Comparison of ENCODE assay signal across 18 mouse cellular contexts in genomic region chr4:132406393-132407189, GRCm38 (mm10). TPM values are rescaled to one million over a fixed set of nuclear protein-coding genes. Genes with fewer than 3 reads are reported as not detected.
A peak's percentile ranks its signal among the peaks of the same experiment; 100 is the strongest.
DNase-seq lines count a peak whose midpoint lies in the region; ATAC-seq and TF ChIP-seq lines count a peak whose summit lies in the region.
"Had no signal": no experiment of that assay in that cellular context is flagged by ENCODE, and none has a peak within 500 bp of the region (broad histone marks: within the 10 kb centered on the region; RNA-seq: fewer than 3 reads in every experiment).

No protein-coding gene starts in this region.

- H3K36me3 ChIP-seq in heart, embryonic 14.5 days (ENCODE audit: control insufficient read depth, insufficient read depth, low read length), result 0 out of 2 replicates have a peak, but pooled peaks cover 2% of the 10 kb centered on the region
- H3K36me3 ChIP-seq in kidney, embryonic 16.5 days (ENCODE audit: insufficient read depth, low read length), result 0 out of 2 replicates have a peak, but pooled peaks cover 2% of the 10 kb centered on the region
- H3K36me3 ChIP-seq in kidney, embryonic 14.5 days (ENCODE audit: control insufficient read depth, insufficient read depth, low read length), result no peaks in the 10 kb centered on the region
- no peaks in the 10 kb centered on the region for H3K36me3 ChIP-seq in ES-E14 (ENCODE audit: control insufficient read depth, insufficient read depth, low read length, poor library complexity, severe bottlenecking)
- H3K36me3 ChIP-seq: neural tube, embryonic 13.5 days had no signal

- H3K4me1 ChIP-seq in heart, embryonic 14.5 days (ENCODE audit: control insufficient read depth in 2 of 2, insufficient read depth in 2 of 2, low read length in 2 of 2), result peaks cover 5 to 17% of the 10 kb centered on the region in 2 experiments
- peaks cover 5% of the 10 kb centered on the region; the same call in 1 of the 2 replicates for H3K4me1 ChIP-seq in kidney, embryonic 16.5 days (ENCODE audit: insufficient read depth, low read length)
- no peaks in the 10 kb centered on the region for H3K4me1 ChIP-seq in kidney, embryonic 14.5 days (ENCODE audit: control insufficient read depth, insufficient read depth, low read length)
- H3K4me1 ChIP-seq in ES-E14 (ENCODE audit: control insufficient read depth in 2 of 2, insufficient read depth in 2 of 2, low read length in 2 of 2, poor library complexity in 1 of 2), result peaks cover 0 to 3% of the 10 kb centered on the region in 2 experiments; a peak in 1 of 4 replicates
- H3K4me1 ChIP-seq: limb, embryonic 13.5 days; neural tube, embryonic 13.5 days had no signal

- 52% methylated on average over 13 of the region's 13 CpGs for WGBS in heart, embryonic 14.5 days
- WGBS in kidney, embryonic 16.5 days, result 67% methylated on average over 13 of the region's 13 CpGs
- 70% methylated on average over 13 of the region's 13 CpGs for WGBS in kidney, embryonic 14.5 days

- H3K27me3 ChIP-seq in heart, embryonic 14.5 days (ENCODE audit: control insufficient read depth, insufficient read depth, low read length), result no peaks in the 10 kb centered on the region
- H3K27me3 ChIP-seq in kidney, embryonic 16.5 days (ENCODE audit: insufficient read depth, low read length), result no peaks in the 10 kb centered on the region
- H3K27me3 ChIP-seq in kidney, embryonic 14.5 days (ENCODE audit: control insufficient read depth, insufficient read depth, low read length), result no peaks in the 10 kb centered on the region
- H3K27me3 ChIP-seq: limb, embryonic 13.5 days; neural tube, embryonic 13.5 days had no signal

- no peak overlapping the region for H3K4me3 ChIP-seq in heart, embryonic 14.5 days (ENCODE audit: control insufficient read depth in 1 of 2, insufficient read depth in 1 of 2, low read depth in 1 of 2, low read length in 2 of 2)
- H3K4me3 ChIP-seq in kidney, embryonic 16.5 days (ENCODE audit: low read length), result no peak overlapping the region
- H3K4me3 ChIP-seq in kidney, embryonic 14.5 days (ENCODE audit: low read length), result no peak overlapping the region
- no peak overlapping the region for H3K4me3 ChIP-seq in ES-E14 (ENCODE audit: insufficient read depth in 1 of 2, low read depth in 1 of 2, low read length in 2 of 2, poor library complexity in 1 of 2, severe bottlenecking in 1 of 2)
- H3K4me3 ChIP-seq: layer of hippocampus, adult 2 months; limb, embryonic 13.5 days; neural tube, embryonic 13.5 days had no signal

- peak overlapping the region; percentile 34; the same call in 1 of the 2 replicates for H3K9ac ChIP-seq in heart, embryonic 14.5 days (ENCODE audit: low read length)
- no peak overlapping the region for H3K9ac ChIP-seq in kidney, embryonic 16.5 days (replicated peaks; ENCODE audit: low read length)
- H3K9ac ChIP-seq in kidney, embryonic 14.5 days (ENCODE audit: low read depth, low read length), result no peak overlapping the region
- H3K9ac ChIP-seq in ES-E14 (ENCODE audit: insufficient read depth, low read depth, low read length, poor library complexity, severe bottlenecking), result peak overlapping the region; percentile 8; the same call in 1 of the 2 replicates
- H3K9ac ChIP-seq: forebrain, postnatal 0 days; limb, embryonic 13.5 days; lung, embryonic 14.5 days; neural tube, embryonic 13.5 days had no signal

- in situ Hi-C loops in ES-E14 (cut with MboI; ENCODE audit: low sequenced_read_pairs in 2 of 2, unreplicated experiment in 2 of 2), result no loop called here

- no peak for DNase-seq in heart, adult 9 months (ENCODE audit: low spot score in 2 of 2)
- no peak for DNase-seq in ES-E14 (ENCODE audit: low read depth, low spot score)
- DNase-seq in adrenal gland, adult 8-10 months, result peak; percentile 85
- no peak for DNase-seq in layer of hippocampus, adult 9-10 months (ENCODE audit: low spot score)
- DNase-seq: cerebellum, adult 9-10 months; embryo, embryonic 11 days; forebrain, postnatal 0 days; lung, embryonic 14.5 days; right cerebral cortex, postnatal 25 days had no signal

- H3K4me2 ChIP-seq in heart, embryonic 14.5 days (ENCODE audit: low read length), result no peak overlapping the region
- no peak overlapping the region for H3K4me2 ChIP-seq in kidney, embryonic 16.5 days (replicated peaks; ENCODE audit: low read depth, low read length)
- no peak overlapping the region for H3K4me2 ChIP-seq in kidney, embryonic 14.5 days (replicated peaks; ENCODE audit: low read depth, low read length)
- H3K4me2 ChIP-seq: limb, embryonic 13.5 days; lung, embryonic 14.5 days; neural tube, embryonic 13.5 days had no signal

- H3K27ac ChIP-seq in heart, embryonic 14.5 days (replicated peaks in 1 of 2; ENCODE audit: control insufficient read depth in 1 of 2, insufficient read depth in 1 of 2, low read depth in 2 of 2, low read length in 2 of 2), result peak overlapping the region; percentile 2 to 46; a peak in 3 of 4 replicates
- H3K27ac ChIP-seq in kidney, embryonic 16.5 days (ENCODE audit: low read length), result 0 out of 2 replicates have a peak overlapping the region, but pooled peaks have one; percentile 14
- no peak overlapping the region for H3K27ac ChIP-seq in kidney, embryonic 14.5 days (ENCODE audit: low read depth, low read length)
- H3K27ac ChIP-seq in ES-E14 (ENCODE audit: insufficient read depth, low read depth, low read length, poor library complexity, severe bottlenecking), result no peak overlapping the region
- H3K27ac ChIP-seq: layer of hippocampus, adult 2 months; limb, embryonic 13.5 days; neural tube, embryonic 13.5 days had no signal

- H3K9me3 ChIP-seq in heart, embryonic 14.5 days (ENCODE audit: control insufficient read depth, low read length), result no peaks in the 10 kb centered on the region
- H3K9me3 ChIP-seq in kidney, embryonic 16.5 days (ENCODE audit: low read length), result no peaks in the 10 kb centered on the region
- no peaks in the 10 kb centered on the region for H3K9me3 ChIP-seq in kidney, embryonic 14.5 days (ENCODE audit: control insufficient read depth, low read length)
- H3K9me3 ChIP-seq in ES-E14 (ENCODE audit: control insufficient read depth, insufficient read depth, low read depth, low read length), result no peaks in the 10 kb centered on the region
- H3K9me3 ChIP-seq: limb, embryonic 13.5 days; neural tube, embryonic 13.5 days had no signal

- ATAC-seq in heart, embryonic 14.5 days (ENCODE audit: insufficient number of reproducible peaks, insufficient read depth, low FRiP score, low read depth), result no peak
- ATAC-seq in kidney, embryonic 16.5 days (ENCODE audit: low FRiP score, low TSS enrichment), result no peak
- ATAC-seq in kidney, embryonic 14.5 days (ENCODE audit: low FRiP score, low TSS enrichment), result no peak
- ATAC-seq in megakaryocyte progenitor cell, adult 5-6 weeks (replicated peaks; ENCODE audit: poor library complexity), result no peak
- ATAC-seq: activated CD4-positive, CD25-positive, alpha-beta regulatory T cell, adult 4 months; forebrain, postnatal 0 days; midbrain, embryonic 16.5 days had no signal

TF ChIP-seq in ES-E14, 5 proteins besides CTCF, POLR2A, EP300 and RAD21:
- TF ChIP-seq MAFK (IDR thresholded peaks at IDR 0.05; ENCODE audit: insufficient read depth, low read depth, low read length), result no peak
- TF ChIP-seq HCFC1 (IDR thresholded peaks at IDR 0.05; ENCODE audit: borderline replicate concordance, insufficient read depth, low read length), result no peak
- no peak for TF ChIP-seq ZNF384 (IDR thresholded peaks at IDR 0.05; ENCODE audit: low read depth, low read length)
- no peak for TF ChIP-seq ZC3H11A (IDR thresholded peaks at IDR 0.05; ENCODE audit: borderline replicate concordance, low read depth, low read length)
TF ChIP-seq in ES-E14: peak in this region for 0.

RNA-seq across cellular contexts. Expression of gene Phactr4, which starts 15.7 kb away (rescaled TPM):
- polyA plus RNA-seq in heart, embryonic 14.5 days (2014; fragmentation: Nextera tagmentation; extraction: Ambion mirVana), result 19.3 and 20.2 TPM in 2 replicates
- polyA plus RNA-seq in kidney, embryonic 16.5 days (2015; fragmentation: Nextera tagmentation; extraction: Ambion mirVana), result 23.7 and 32.8 TPM in 2 replicates
- polyA plus RNA-seq in kidney, embryonic 14.5 days (2014; fragmentation: Nextera tagmentation; extraction: Ambion mirVana), result 22.3 and 31.8 TPM in 2 replicates
- 4.0 and 7.8 TPM in 2 replicates for total RNA-seq in ES-E14 (2012; rRNA removed)
- 10 to 100 TPM; 53.7 to 67.7 (median 58.6) TPM for total RNA-seq in adrenal gland, adult 8-10 months (2022)
- total RNA-seq in megakaryocyte progenitor cell, adult 5-6 weeks (2015), result 28.4 and 34.7 TPM in 2 replicates
- 8.9 and 10.1 TPM in 2 replicates for total RNA-seq in megakaryocyte progenitor cell, adult 5-6 weeks (2017)

RNA-seq across cellular contexts. Expression of gene Rcc1, which starts 53.2 kb away (rescaled TPM):
- 18.9 and 21.1 TPM in 2 replicates for polyA plus RNA-seq in heart, embryonic 14.5 days (2014; fragmentation: Nextera tagmentation; extraction: Ambion mirVana)
- 89.6 and 92.7 TPM in 2 replicates for polyA plus RNA-seq in kidney, embryonic 16.5 days (2015; fragmentation: Nextera tagmentation; extraction: Ambion mirVana)
- 63.6 and 66.2 TPM in 2 replicates for polyA plus RNA-seq in kidney, embryonic 14.5 days (2014; fragmentation: Nextera tagmentation; extraction: Ambion mirVana)
- total RNA-seq in ES-E14 (2012; rRNA removed), result 107 and 117 TPM in 2 replicates
- 10 to 100 TPM; 12.7 to 18.0 (median 15.7) TPM for total RNA-seq in adrenal gland, adult 8-10 months (2022)
- total RNA-seq in megakaryocyte progenitor cell, adult 5-6 weeks (2015), result 24.2 and 26.8 TPM in 2 replicates
- 44.1 and 46.9 TPM in 2 replicates for total RNA-seq in megakaryocyte progenitor cell, adult 5-6 weeks (2017)

RNA-seq across cellular contexts. Expression of gene Med18, which starts 57.1 kb away (rescaled TPM):
- polyA plus RNA-seq in heart, embryonic 14.5 days (2014; fragmentation: Nextera tagmentation; extraction: Ambion mirVana), result 12.1 and 13.0 TPM in 2 replicates
- polyA plus RNA-seq in kidney, embryonic 16.5 days (2015; fragmentation: Nextera tagmentation; extraction: Ambion mirVana), result 21.0 and 22.2 TPM in 2 replicates
- polyA plus RNA-seq in kidney, embryonic 14.5 days (2014; fragmentation: Nextera tagmentation; extraction: Ambion mirVana), result 19.3 and 24.5 TPM in 2 replicates
- 29.7 and 32.8 TPM in 2 replicates for total RNA-seq in ES-E14 (2012; rRNA removed)
- 10 to 100 TPM in 1 of 4 experiments, 1 to 10 TPM in 3; 7.7 to 11.0 (median 9.6) TPM for total RNA-seq in adrenal gland, adult 8-10 months (2022)
- total RNA-seq in megakaryocyte progenitor cell, adult 5-6 weeks (2015), result 11.1 and 18.4 TPM in 2 replicates
- 10.9 and 16.9 TPM in 2 replicates for total RNA-seq in megakaryocyte progenitor cell, adult 5-6 weeks (2017)

Comparison
In these comparisons a context has a peak if more than half of its experiments do, and no peak if none do; other contexts are left out.
1. H3K27ac ChIP-seq: peak in heart, embryonic 14.5 days (2 of 2) and kidney, embryonic 16.5 days (single experiment); none in kidney, embryonic 14.5 days (single experiment) and ES-E14 (single experiment).
2. H3K9ac ChIP-seq: peak in heart, embryonic 14.5 days (single experiment) and ES-E14 (single experiment); none in kidney, embryonic 16.5 days (single experiment) and kidney, embryonic 14.5 days (single experiment).